Mouse (Mus musculus) kidney, adult 2 months (tissue): ENCODE data around the gene Ufl1. TPM values are rescaled to one million over a fixed set of nuclear protein-coding genes. Genes with fewer than 3 reads are reported as not detected.
"Not testable (repeated sequence)": the region's sequence is repeated elsewhere in the genome, so short reads cannot be mapped to it uniquely, and the experiment has no call there.

ENCODE experiments used
- DNase-seq: peaks from one replicate; pipeline ENCODE4 v3.0.0; 2021
- H3K27ac ChIP-seq: fragments of 200-500 bp; 2 replicates; pipeline ENCODE4 v1.5.1; 2012; ENCODE audit warnings: low read depth, low read length, control low read depth, inconsistent platforms; ENCODE audit not compliant: insufficient read depth
- H3K27me3 ChIP-seq: fragments of 200-500 bp; replicated peaks from 2 replicates; pipeline ENCODE4 v1.6.1; 2012; ENCODE audit warnings: mild to moderate bottlenecking, moderate library complexity, low read length, inconsistent platforms; ENCODE audit not compliant: control insufficient read depth, insufficient read depth
- H3K36me3 ChIP-seq: fragments of 200-500 bp; 2 replicates; pipeline ENCODE4 v1.6.1; 2012; ENCODE audit warnings: mild to moderate bottlenecking, moderate library complexity, low read length, inconsistent platforms; ENCODE audit not compliant: control insufficient read depth, insufficient read depth
- H3K4me1 ChIP-seq: fragments of 200-500 bp; 2 replicates; pipeline ENCODE4 v1.6.1; 2011; ENCODE audit warnings: low read length; ENCODE audit not compliant: control insufficient read depth, insufficient read depth
- H3K4me3 ChIP-seq: fragments of 200-500 bp; 2 replicates; pipeline ENCODE4 v1.5.1; 2011; ENCODE audit warnings: mild to moderate bottlenecking, low read depth, low read length, control low read depth; ENCODE audit not compliant: insufficient read depth
- CTCF ChIP-seq: fragments of 200-500 bp; conservative IDR thresholded peaks from 2 replicates; pipeline ENCODE4 v1.5.1; 2011; ENCODE audit warnings: low read depth, mild to moderate bottlenecking, control low read depth, low read length, moderate library complexity, mixed read lengths; ENCODE audit not compliant: insufficient read depth, insufficient read length
- POLR2A ChIP-seq: fragments of 200-500 bp; IDR thresholded peaks from one replicate; pipeline ENCODE4 v1.6.1; 2011; ENCODE audit warnings: low read depth, low read length, control low read depth
- WGBS: fragments of 180-500 bp; shearing (Covaris S2); methylation state at CpG from one replicate; pipeline ENCODE4 v1.1.7; 2018; 5-methylcytosine and 5-hydroxymethylcytosine counted together
- polyA plus RNA-seq: library from polyadenylated mRNA; depleted of rRNA; stranded (reverse); fragments of >200 nt; gene quantifications from 2 replicates; pipeline ENCODE4 v1.2.3, GENCODE M21; 2012; rRNA removed

The Ufl1 gene
- 3.2 and 5.0 TPM in 2 replicates for polyA plus RNA-seq

GRCm38 (mm10) chr4:25281671-25282038 lies at the start of gene Ufl1:
Ufl1 (minus strand) TSS chr4:25281821.
- no peak for TF ChIP-seq CTCF
- peak; percentile 74 for TF ChIP-seq POLR2A
- peaks cover 2% of the 10 kb centered on the region for H3K36me3 ChIP-seq

GRCm38 (mm10) chr4:25325684-25326220 lies 44.1 kb upstream of the Ufl1 start:
- H3K27me3 ChIP-seq = no peaks in the 10 kb centered on the region
- H3K36me3 ChIP-seq = no peaks in the 10 kb centered on the region
- H3K4me3 ChIP-seq = no peak overlapping the region
- DNase-seq = no peak
- no peak overlapping the region for H3K27ac ChIP-seq
- no peaks in the 10 kb centered on the region for H3K4me1 ChIP-seq
- 88% methylated on average over 3 of the region's 3 CpGs for WGBS
- TF ChIP-seq POLR2A (no peak), CTCF (no peak)

More at GRCm38 (mm10) chr4:25281671-25282038, at the start of gene Ufl1:
- peak; percentile 98 for DNase-seq
- WGBS = under 1% methylated on average over 30 of the region's 30 CpGs
- Histone ChIP-seq H3K27ac (peak within 1 kb of the TSS; percentile 95), H3K27me3 (no peaks in the 10 kb centered on the region; the same call in 1 of the 2 replicates), H3K4me1 (no peaks in the 10 kb centered on the region; the same call in 1 of the 2 replicates), H3K4me3 (peak within 1 kb of the TSS; percentile 94)

- WGBS = 75% methylated on average over 2 of the region's 2 CpGs
- Histone ChIP-seq H3K4me3 (no peak overlapping the region), H3K27me3 (no peaks in the 10 kb centered on the region), H3K36me3 (no peaks in the 10 kb centered on the region), H3K4me1 (no peaks in the 10 kb centered on the region), H3K27ac (no peak overlapping the region)
- TF ChIP-seq POLR2A (no peak), CTCF (no peak)
- no peak for DNase-seq
These were observed 41.1 kb upstream of the Ufl1 start for GRCm38 (mm10) chr4:25322631-25323178.

GRCm38 (mm10) chr4:25313767-25314166 lies 32.1 kb upstream of the Ufl1 start:
- Histone ChIP-seq H3K27ac (no peak overlapping the region), H3K27me3 (no peaks in the 10 kb centered on the region), H3K4me1 (no peaks in the 10 kb centered on the region), H3K4me3 (no peak overlapping the region), H3K36me3 (no peaks in the 10 kb centered on the region)
- WGBS = 75% methylated on average over 3 of the region's 3 CpGs
- TF ChIP-seq POLR2A = no peak
- no peak for TF ChIP-seq CTCF
- no peak for DNase-seq

GRCm38 (mm10) chr4:25285002-25285401 lies 3.4 kb upstream of the Ufl1 start:
- H3K27ac ChIP-seq, H3K27me3 ChIP-seq, H3K4me3 ChIP-seq, H3K36me3 ChIP-seq, H3K4me1 ChIP-seq, DNase-seq: not testable (repeated sequence)
- 91% methylated on average over 1 of the region's 1 CpGs for WGBS

- H3K36me3 ChIP-seq = peaks cover 2% of the 10 kb centered on the region
- peak overlapping the region; percentile 94 for H3K4me3 ChIP-seq
- no peak for TF ChIP-seq CTCF
- no peaks in the 10 kb centered on the region; the same call in 1 of the 2 replicates for H3K27me3 ChIP-seq
- H3K4me1 ChIP-seq = no peaks in the 10 kb centered on the region; the same call in 1 of the 2 replicates
- peak overlapping the region; percentile 95 for H3K27ac ChIP-seq
- WGBS = under 1% methylated on average over 32 of the region's 32 CpGs
- DNase-seq = no peak
These were observed 517 bp downstream of the Ufl1 start for GRCm38 (mm10) chr4:25280938-25281670.

- no peak overlapping the region for H3K4me3 ChIP-seq
- peaks cover 12% of the 10 kb centered on the region for H3K36me3 ChIP-seq
- no peak for TF ChIP-seq POLR2A
- no peak for TF ChIP-seq CTCF
- 76% methylated on average over 7 of the region's 7 CpGs for WGBS
- H3K4me1 ChIP-seq = no peaks in the 10 kb centered on the region
- no peaks in the 10 kb centered on the region for H3K27me3 ChIP-seq
- no peak overlapping the region for H3K27ac ChIP-seq
- no peak for DNase-seq
These were observed 8.6 kb downstream of the Ufl1 start for GRCm38 (mm10) chr4:25272861-25273627.
